Mouse (Mus musculus) liver, embryonic 12.5 days (tissue): ENCODE measurements around the gene Gpr18. TPM values are rescaled to one million over a fixed set of nuclear protein-coding genes. Genes with fewer than 3 reads are reported as not detected.

Source experiments
- ATAC-seq: fragments of 200-750 bp; cut with Nextera tagmentation; 2 replicates; pipeline ENCODE4 v1.8.0; 2017; ENCODE audit warnings: moderate number of reproducible peaks, mild to moderate bottlenecking, moderate library complexity
- H3K27ac ChIP-seq: fragments of 300-500 bp; sonication (generic); 2 replicates; pipeline ENCODE4 v1.5.1; 2016; ENCODE audit warnings: mild to moderate bottlenecking
- H3K27me3 ChIP-seq: fragments of 300-500 bp; sonication (generic); replicated peaks from 2 replicates; pipeline ENCODE4 v1.6.1; 2016; ENCODE audit warnings: mild to moderate bottlenecking, moderate library complexity
- H3K36me3 ChIP-seq: fragments of 300-500 bp; sonication (generic); 2 replicates; pipeline ENCODE4 v1.6.1; 2016; ENCODE audit warnings: mild to moderate bottlenecking, moderate library complexity
- H3K4me1 ChIP-seq: fragments of 300-500 bp; sonication (generic); 2 replicates; pipeline ENCODE4 v1.6.1; 2016
- H3K4me2 ChIP-seq: fragments of 300-500 bp; sonication (generic); 2 replicates; pipeline ENCODE4 v1.6.1; 2016; ENCODE audit warnings: mild to moderate bottlenecking, moderate library complexity
- H3K4me3 ChIP-seq: fragments of 300-500 bp; sonication (generic); 2 replicates; pipeline ENCODE4 v1.5.1; 2016; ENCODE audit warnings: mild to moderate bottlenecking, moderate library complexity
- H3K9ac ChIP-seq: fragments of 300-500 bp; sonication (generic); 2 replicates; pipeline ENCODE4 v1.6.1; 2016; ENCODE audit warnings: mild to moderate bottlenecking, moderate library complexity
- H3K9me3 ChIP-seq: fragments of 300-500 bp; sonication (generic); replicated peaks from 2 replicates; pipeline ENCODE4 v1.6.1; 2016; ENCODE audit warnings: mild to moderate bottlenecking, moderate library complexity
- WGBS: fragments of 180-500 bp; shearing (Covaris S2); methylation state at CpG from one replicate; pipeline ENCODE4 v1.1.7; 2016; ENCODE audit not compliant: insufficient replicate concordance; 5-methylcytosine and 5-hydroxymethylcytosine counted together
- polyA plus RNA-seq: library from polyadenylated mRNA; unstranded; fragments of >200 nt; fragmentation: Nextera tagmentation; extraction: Ambion mirVana; gene quantifications from 2 replicates; pipeline ENCODE4 v1.2.1, GENCODE M21; 2016

Gpr18 gene
- polyA plus RNA-seq, 1 experiment from 2014 or later: not detected

GRCm38 (mm10) chr14:121947966-121948365 lies 32.4 kb upstream of the Gpr18 start:
- WGBS: 68% methylated on average over 3 of the region's 3 CpGs
- no peaks in the 10 kb centered on the region for H3K9me3 ChIP-seq
- H3K27me3 ChIP-seq: no peaks in the 10 kb centered on the region
- no peaks in the 10 kb centered on the region for H3K36me3 ChIP-seq
- no peak for ATAC-seq
- H3K4me1 ChIP-seq: peaks cover 28% of the 10 kb centered on the region
- no peak overlapping the region for H3K9ac ChIP-seq
- no peak overlapping the region for H3K27ac ChIP-seq
- H3K4me2 ChIP-seq: no peak overlapping the region
- H3K4me3 ChIP-seq: no peak overlapping the region

GRCm38 (mm10) chr14:121947201-121947760 lies 31.7 kb upstream of the Gpr18 start:
- WGBS: 61% methylated on average over 8 of the region's 8 CpGs
- H3K4me3 ChIP-seq: no peak overlapping the region
- no peak overlapping the region for H3K27ac ChIP-seq
- no peaks in the 10 kb centered on the region for H3K27me3 ChIP-seq
- H3K4me2 ChIP-seq: no peak overlapping the region
- no peaks in the 10 kb centered on the region for H3K9me3 ChIP-seq
- no peak for ATAC-seq
- H3K4me1 ChIP-seq: peaks cover 28% of the 10 kb centered on the region
- no peaks in the 10 kb centered on the region for H3K36me3 ChIP-seq
- H3K9ac ChIP-seq: no peak overlapping the region

- ATAC-seq: no peak
- H3K27ac ChIP-seq: no peak overlapping the region
- H3K4me1 ChIP-seq: peaks cover 23% of the 10 kb centered on the region
- H3K4me2 ChIP-seq: no peak overlapping the region
- no peak overlapping the region for H3K4me3 ChIP-seq
- H3K9me3 ChIP-seq: no peaks in the 10 kb centered on the region
- WGBS: 65% methylated on average over 8 of the region's 8 CpGs
- no peaks in the 10 kb centered on the region for H3K36me3 ChIP-seq
- H3K9ac ChIP-seq: no peak overlapping the region
- H3K27me3 ChIP-seq: no peaks in the 10 kb centered on the region
Measured at GRCm38 (mm10) chr14:121946728-121947127, 31.1 kb upstream of the Gpr18 start.

GRCm38 (mm10) chr14:121946131-121946530 lies 30.6 kb upstream of the Gpr18 start:
- 66% methylated on average over 5 of the region's 5 CpGs for WGBS
- Histone ChIP-seq H3K9ac (no peak overlapping the region), H3K4me1 (peaks cover 17% of the 10 kb centered on the region), H3K27ac (no peak overlapping the region), H3K4me2 (no peak overlapping the region), H3K9me3 (no peaks in the 10 kb centered on the region), H3K4me3 (no peak overlapping the region), H3K27me3 (no peaks in the 10 kb centered on the region), H3K36me3 (no peaks in the 10 kb centered on the region)
- ATAC-seq: no peak

GRCm38 (mm10) chr14:121939582-121939981 lies 24.0 kb upstream of the Gpr18 start:
- 73% methylated on average over 3 of the region's 3 CpGs for WGBS
- Histone ChIP-seq H3K4me3 (no peak overlapping the region), H3K27me3 (no peaks in the 10 kb centered on the region), H3K27ac (no peak overlapping the region), H3K4me2 (no peak overlapping the region), H3K9ac (no peak overlapping the region), H3K36me3 (peaks cover 8% of the 10 kb centered on the region), H3K9me3 (0 out of 2 replicates have a peak, but pooled peaks cover 3% of the 10 kb centered on the region), H3K4me1 (peaks cover 9% of the 10 kb centered on the region)
- no peak for ATAC-seq

- no peak overlapping the region for H3K4me3 ChIP-seq
- 73% methylated on average over 11 of the region's 11 CpGs for WGBS
- 0 out of 2 replicates have a peak, but pooled peaks cover 3% of the 10 kb centered on the region for H3K9me3 ChIP-seq
- peaks cover 14% of the 10 kb centered on the region for H3K4me1 ChIP-seq
- H3K9ac ChIP-seq: no peak overlapping the region
- H3K27ac ChIP-seq: peak overlapping the region; percentile 26; the same call in 1 of the 2 replicates
- ATAC-seq: no peak
- H3K27me3 ChIP-seq: no peaks in the 10 kb centered on the region
- peaks cover 18% of the 10 kb centered on the region for H3K36me3 ChIP-seq
- H3K4me2 ChIP-seq: no peak overlapping the region
Measured at GRCm38 (mm10) chr14:121938256-121939191, 22.9 kb upstream of the Gpr18 start.

- ATAC-seq: 0 out of 2 replicates have a peak, but pooled peaks have one; percentile 18
- H3K4me1 ChIP-seq: peaks cover 17% of the 10 kb centered on the region
- no peak overlapping the region for H3K4me2 ChIP-seq
- H3K4me3 ChIP-seq: no peak overlapping the region
- H3K9me3 ChIP-seq: 0 out of 2 replicates have a peak, but pooled peaks cover 3% of the 10 kb centered on the region
- peaks cover 18% of the 10 kb centered on the region for H3K36me3 ChIP-seq
- peak overlapping the region; percentile 26; the same call in 1 of the 2 replicates for H3K27ac ChIP-seq
- H3K9ac ChIP-seq: no peak overlapping the region
- WGBS: 46% methylated on average over 11 of the region's 11 CpGs
- no peaks in the 10 kb centered on the region for H3K27me3 ChIP-seq
Measured at GRCm38 (mm10) chr14:121937601-121938255, 22.1 kb upstream of the Gpr18 start.

GRCm38 (mm10) chr14:121936856-121937255 lies 21.3 kb upstream of the Gpr18 start:
- Histone ChIP-seq H3K27ac (no peak overlapping the region), H3K4me3 (no peak overlapping the region), H3K4me1 (peaks cover 21% of the 10 kb centered on the region), H3K27me3 (no peaks in the 10 kb centered on the region), H3K9ac (no peak overlapping the region), H3K36me3 (peaks cover 18% of the 10 kb centered on the region), H3K4me2 (no peak overlapping the region), H3K9me3 (0 out of 2 replicates have a peak, but pooled peaks cover 3% of the 10 kb centered on the region)
- WGBS: 70% methylated on average over 8 of the region's 8 CpGs
- ATAC-seq: no peak

GRCm38 (mm10) chr14:121936356-121936755 lies 20.8 kb upstream of the Gpr18 start:
- 80% methylated on average over 4 of the region's 4 CpGs for WGBS
- Histone ChIP-seq H3K4me1 (peaks cover 26% of the 10 kb centered on the region), H3K9me3 (0 out of 2 replicates have a peak, but pooled peaks cover 3% of the 10 kb centered on the region), H3K4me3 (no peak overlapping the region), H3K27me3 (no peaks in the 10 kb centered on the region), H3K4me2 (no peak overlapping the region), H3K9ac (no peak overlapping the region), H3K36me3 (peaks cover 18% of the 10 kb centered on the region), H3K27ac (no peak overlapping the region)
- ATAC-seq: no peak

GRCm38 (mm10) chr14:121934597-121934946 lies 19.0 kb upstream of the Gpr18 start:
- no peak for ATAC-seq
- Histone ChIP-seq H3K27me3 (no peaks in the 10 kb centered on the region), H3K27ac (no peak overlapping the region), H3K36me3 (peaks cover 18% of the 10 kb centered on the region), H3K4me1 (peaks cover 41% of the 10 kb centered on the region), H3K4me3 (no peak overlapping the region), H3K9me3 (0 out of 2 replicates have a peak, but pooled peaks cover 3% of the 10 kb centered on the region), H3K4me2 (no peak overlapping the region), H3K9ac (no peak overlapping the region)
- 50% methylated on average over 5 of the region's 5 CpGs for WGBS

GRCm38 (mm10) chr14:121933906-121934596 lies 18.5 kb upstream of the Gpr18 start:
- Histone ChIP-seq H3K27me3 (no peaks in the 10 kb centered on the region), H3K4me3 (no peak overlapping the region), H3K9ac (no peak overlapping the region), H3K27ac (no peak overlapping the region), H3K36me3 (peaks cover 18% of the 10 kb centered on the region), H3K4me2 (no peak overlapping the region), H3K9me3 (0 out of 2 replicates have a peak, but pooled peaks cover 3% of the 10 kb centered on the region), H3K4me1 (peaks cover 47% of the 10 kb centered on the region)
- no peak for ATAC-seq
- WGBS: 75% methylated on average over 7 of the region's 7 CpGs
